Mouse (Mus musculus): ENCODE results near the gene Pole. TPM values are rescaled to one million over a fixed set of nuclear protein-coding genes. Genes with fewer than 3 reads are reported as not detected.

The Pole gene
- 9.2 and 12.1 TPM in 2 replicates for polyA plus RNA-seq (2012; ENCODE audit: insufficient read depth, insufficient read length, missing spikeins)

GRCm38 (mm10) chr5:110285770-110286445 lies at the start of gene Pole, which contains the start of gene Pxmp2:
Pole (plus strand) TSS chr5:110286306.
Pxmp2 (minus strand) TSS chr5:110286186.
- Histone ChIP-seq H3K4me1 (ENCODE audit: control insufficient read depth, insufficient read depth, low read length) (peaks cover 5% of the 10 kb centered on the region; the same call in 1 of the 2 replicates), H3K4me3 (ENCODE audit: insufficient read depth, low read length) (peak within 1 kb of the TSS; percentile 81), H3K27ac (ENCODE audit: insufficient read depth, low read depth, low read length) (no peak within 1 kb of the TSS)
- TF ChIP-seq CTCF (IDR thresholded peaks at IDR 0.05; ENCODE audit: low read depth, low read length) (no peak), POLR2A (IDR thresholded peaks at IDR 0.05; ENCODE audit: borderline replicate concordance, low read depth, low read length) (no peak)

- H3K4me3 ChIP-seq (ENCODE audit: insufficient read depth, low read length): no peak overlapping the region
- TF ChIP-seq CTCF (IDR thresholded peaks at IDR 0.05; ENCODE audit: low read depth, low read length) (no peak), POLR2A (IDR thresholded peaks at IDR 0.05; ENCODE audit: borderline replicate concordance, low read depth, low read length) (no peak)
These were observed 42.0 kb upstream of the Pole start for GRCm38 (mm10) chr5:110244091-110244490.

GRCm38 (mm10) chr5:110266941-110267340 lies 19.2 kb upstream of the Pole start:
- TF ChIP-seq POLR2A (IDR thresholded peaks at IDR 0.05; ENCODE audit: borderline replicate concordance, low read depth, low read length) (no peak), CTCF (IDR thresholded peaks at IDR 0.05; ENCODE audit: low read depth, low read length) (no peak)
- Histone ChIP-seq H3K4me1 (ENCODE audit: control insufficient read depth, insufficient read depth, low read length) (peaks cover 7% of the 10 kb centered on the region), H3K4me3 (ENCODE audit: insufficient read depth, low read length) (no peak overlapping the region), H3K27ac (ENCODE audit: insufficient read depth, low read depth, low read length) (no peak overlapping the region)

More at GRCm38 (mm10) chr5:110244091-110244490, 42.0 kb upstream of the Pole start:
- H3K27ac ChIP-seq (ENCODE audit: insufficient read depth, low read depth, low read length): no peak overlapping the region
- H3K4me1 ChIP-seq (ENCODE audit: control insufficient read depth, insufficient read depth, low read length): peaks cover 3% of the 10 kb centered on the region

GRCm38 (mm10) chr5:110269141-110270101 lies 16.7 kb upstream of the Pole start, which contains the start of gene Pgam5:
Pgam5 (minus strand) TSS chr5:110269913.
- TF ChIP-seq POLR2A (IDR thresholded peaks at IDR 0.05; ENCODE audit: borderline replicate concordance, low read depth, low read length) (no peak), CTCF (IDR thresholded peaks at IDR 0.05; ENCODE audit: low read depth, low read length) (0 out of 2 replicates have a peak, but pooled peaks have one; percentile 34)
- Histone ChIP-seq H3K4me3 (ENCODE audit: insufficient read depth, low read length) (peak within 1 kb of the TSS; percentile 77), H3K4me1 (ENCODE audit: control insufficient read depth, insufficient read depth, low read length) (peaks cover 7% of the 10 kb centered on the region), H3K27ac (ENCODE audit: insufficient read depth, low read depth, low read length) (0 out of 2 replicates have a peak within 1 kb of the TSS, but pooled peaks have one; percentile 0)

GRCm38 (mm10) chr5:110270242-110270641 lies 15.9 kb upstream of the Pole start:
- TF ChIP-seq CTCF (IDR thresholded peaks at IDR 0.05; ENCODE audit: low read depth, low read length) (no peak), POLR2A (IDR thresholded peaks at IDR 0.05; ENCODE audit: borderline replicate concordance, low read depth, low read length) (no peak)
- no peak overlapping the region for H3K27ac ChIP-seq (ENCODE audit: insufficient read depth, low read depth, low read length)

GRCm38 (mm10) chr5:110274147-110274546 lies 12.0 kb upstream of the Pole start:
- TF ChIP-seq POLR2A (IDR thresholded peaks at IDR 0.05; ENCODE audit: borderline replicate concordance, low read depth, low read length) (no peak), CTCF (IDR thresholded peaks at IDR 0.05; ENCODE audit: low read depth, low read length) (no peak)
- H3K4me3 ChIP-seq (ENCODE audit: insufficient read depth, low read length): no peak overlapping the region

More at GRCm38 (mm10) chr5:110270242-110270641, 15.9 kb upstream of the Pole start:
- no peak overlapping the region for H3K4me3 ChIP-seq (ENCODE audit: insufficient read depth, low read length)
- H3K4me1 ChIP-seq (ENCODE audit: control insufficient read depth, insufficient read depth, low read length): peaks cover 7% of the 10 kb centered on the region

GRCm38 (mm10) chr5:110274846-110275245 lies 11.3 kb upstream of the Pole start:
- TF ChIP-seq CTCF (IDR thresholded peaks at IDR 0.05; ENCODE audit: low read depth, low read length): no peak
- H3K27ac ChIP-seq (ENCODE audit: insufficient read depth, low read depth, low read length): no peak overlapping the region
- H3K4me3 ChIP-seq (ENCODE audit: insufficient read depth, low read length): no peak overlapping the region
- H3K4me1 ChIP-seq (ENCODE audit: control insufficient read depth, insufficient read depth, low read length): no peaks in the 10 kb centered on the region

More at GRCm38 (mm10) chr5:110274147-110274546, 12.0 kb upstream of the Pole start:
- Histone ChIP-seq H3K27ac (ENCODE audit: insufficient read depth, low read depth, low read length) (no peak overlapping the region), H3K4me1 (ENCODE audit: control insufficient read depth, insufficient read depth, low read length) (no peaks in the 10 kb centered on the region)

GRCm38 (mm10) chr5:110276391-110276790 lies 9.7 kb upstream of the Pole start:
- Histone ChIP-seq H3K4me3 (ENCODE audit: insufficient read depth, low read length) (no peak overlapping the region), H3K4me1 (ENCODE audit: control insufficient read depth, insufficient read depth, low read length) (no peaks in the 10 kb centered on the region), H3K27ac (ENCODE audit: insufficient read depth, low read depth, low read length) (no peak overlapping the region)
- no peak for TF ChIP-seq CTCF (IDR thresholded peaks at IDR 0.05; ENCODE audit: low read depth, low read length)
- TF ChIP-seq POLR2A (IDR thresholded peaks at IDR 0.05; ENCODE audit: borderline replicate concordance, low read depth, low read length): no peak

GRCm38 (mm10) chr5:110276910-110277309 lies 9.2 kb upstream of the Pole start:
- Histone ChIP-seq H3K4me1 (ENCODE audit: control insufficient read depth, insufficient read depth, low read length) (no peaks in the 10 kb centered on the region), H3K4me3 (ENCODE audit: insufficient read depth, low read length) (no peak overlapping the region), H3K27ac (ENCODE audit: insufficient read depth, low read depth, low read length) (no peak overlapping the region)
- TF ChIP-seq POLR2A (IDR thresholded peaks at IDR 0.05; ENCODE audit: borderline replicate concordance, low read depth, low read length): no peak
- no peak for TF ChIP-seq CTCF (IDR thresholded peaks at IDR 0.05; ENCODE audit: low read depth, low read length)

Measured in bone marrow macrophage, adult 2 months (primary cell).